Mouse (Mus musculus) midbrain, embryonic 16.5 days (tissue): ENCODE measurements at regions not wholly inside any gene's neighbourhood (a gene's known extent, or its start where the extent isn't known, plus 50 kb on each side); places are given as distances from the start of the nearest gene placed in this dataset.

ENCODE experiments used
- ATAC-seq: fragments of 200-750 bp; cut with Nextera tagmentation; 2 replicates; pipeline ENCODE4 v1.8.0; 2017; ENCODE audit warnings: moderate TSS enrichment
- H3K27ac ChIP-seq: fragments of 300-500 bp; sonication (generic); 2 replicates; pipeline ENCODE4 v1.5.1; 2014; ENCODE audit warnings: mild to moderate bottlenecking, low read length, mixed read lengths
- H3K27me3 ChIP-seq: fragments of 300-500 bp; sonication (generic); 2 replicates; pipeline ENCODE4 v1.6.1; 2014; ENCODE audit warnings: low read depth, low read length, mixed read lengths; ENCODE audit not compliant: control insufficient read depth, insufficient read depth
- H3K36me3 ChIP-seq: fragments of 300-500 bp; sonication (generic); 2 replicates; pipeline ENCODE4 v1.6.1; 2014; ENCODE audit warnings: mild to moderate bottlenecking, low read length, moderate library complexity, mixed read lengths; ENCODE audit not compliant: control insufficient read depth, insufficient read depth
- H3K4me1 ChIP-seq: fragments of 300-500 bp; sonication (generic); 2 replicates; pipeline ENCODE4 v1.6.1; 2014; ENCODE audit warnings: mild to moderate bottlenecking, low read length, mixed read lengths; ENCODE audit not compliant: control insufficient read depth, insufficient read depth
- H3K4me2 ChIP-seq: fragments of 300-500 bp; sonication (generic); 2 replicates; pipeline ENCODE4 v1.6.1; 2014; ENCODE audit warnings: mild to moderate bottlenecking, low read length, mixed read lengths
- H3K4me3 ChIP-seq: fragments of 300-500 bp; sonication (generic); 2 replicates; pipeline ENCODE4 v1.5.1; 2014; ENCODE audit warnings: low read depth, mild to moderate bottlenecking, low read length, moderate library complexity, mixed read lengths
- H3K9ac ChIP-seq: fragments of 300-500 bp; sonication (generic); 2 replicates; pipeline ENCODE4 v1.6.1; 2014; ENCODE audit warnings: low read depth, low read length, mixed read lengths
- H3K9me3 ChIP-seq: fragments of 300-500 bp; sonication (generic); replicated peaks from 2 replicates; pipeline ENCODE4 v1.6.1; 2014; ENCODE audit warnings: mild to moderate bottlenecking, low read length, mixed read lengths; ENCODE audit not compliant: control insufficient read depth, poor library complexity, severe bottlenecking
- WGBS: fragments of 180-500 bp; shearing (Covaris S2); extraction: QIAGEN DNeasy Blood & Tissue Kit; methylation state at CpG from one replicate; pipeline ENCODE4 v1.1.7; 2014; 5-methylcytosine and 5-hydroxymethylcytosine counted together

DNA sequence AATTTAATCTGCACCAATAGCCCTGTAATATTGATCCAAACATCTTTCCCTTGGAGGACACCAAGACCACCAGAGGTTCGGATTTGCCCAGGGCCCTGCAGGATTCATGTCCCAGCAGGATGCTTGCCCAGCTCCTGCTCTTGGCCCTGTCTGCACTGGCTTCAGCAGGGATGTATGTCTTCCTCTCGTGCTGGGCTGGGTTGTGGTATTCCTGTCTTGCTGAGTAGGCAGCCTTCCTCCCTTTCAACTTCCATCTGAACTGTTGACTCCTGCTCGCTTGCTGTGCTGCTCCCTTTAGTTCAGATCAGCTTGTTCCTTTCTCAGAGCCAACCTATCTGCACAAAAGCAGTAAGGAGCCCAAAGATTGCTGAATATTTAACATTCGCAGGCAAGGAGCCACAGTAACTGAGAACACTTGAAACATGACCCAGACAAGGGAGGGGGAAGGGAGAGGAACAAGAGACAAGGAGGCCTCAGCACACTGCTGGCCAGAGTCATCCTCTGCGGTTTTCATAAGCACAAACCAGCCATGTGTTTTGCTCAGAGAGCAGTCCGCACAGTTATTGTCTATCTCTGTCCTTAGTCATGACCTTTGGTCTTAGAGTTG lies 110.7 kb upstream of the Auts2 start:
- WGBS = 36% methylated on average over 6 of the region's 6 CpGs
- Histone ChIP-seq H3K4me3 (no peak overlapping the region), H3K27me3 (no peaks in the 10 kb centered on the region), H3K36me3 (no peaks in the 10 kb centered on the region), H3K27ac (no peak overlapping the region), H3K9me3 (no peaks in the 10 kb centered on the region), H3K4me2 (no peak overlapping the region), H3K4me1 (no peaks in the 10 kb centered on the region), H3K9ac (no peak overlapping the region)
- ATAC-seq = no peak

DNA sequence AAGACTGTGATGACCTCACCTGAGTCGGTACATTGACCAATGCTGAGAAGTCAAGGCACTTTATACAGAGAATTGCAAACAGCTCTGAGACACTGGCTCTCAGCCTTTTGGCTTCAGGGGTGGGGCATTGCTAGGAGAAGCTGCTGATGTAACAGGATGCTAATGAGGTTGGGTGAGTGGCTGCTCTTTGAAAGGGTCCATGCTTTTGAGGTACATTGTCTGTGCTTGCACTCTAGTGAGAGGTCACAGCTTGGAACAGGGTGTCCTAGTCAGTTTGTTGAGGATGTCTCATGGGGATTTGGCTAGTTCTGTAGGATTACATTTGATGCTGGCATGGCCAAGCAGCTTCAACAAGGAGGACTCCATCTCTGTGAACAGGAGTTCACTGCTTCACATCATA lies 109.1 kb upstream of the Auts2 start:
- no peaks in the 10 kb centered on the region for H3K36me3 ChIP-seq
- 42% methylated on average over 1 of the region's 1 CpGs for WGBS

DNA sequence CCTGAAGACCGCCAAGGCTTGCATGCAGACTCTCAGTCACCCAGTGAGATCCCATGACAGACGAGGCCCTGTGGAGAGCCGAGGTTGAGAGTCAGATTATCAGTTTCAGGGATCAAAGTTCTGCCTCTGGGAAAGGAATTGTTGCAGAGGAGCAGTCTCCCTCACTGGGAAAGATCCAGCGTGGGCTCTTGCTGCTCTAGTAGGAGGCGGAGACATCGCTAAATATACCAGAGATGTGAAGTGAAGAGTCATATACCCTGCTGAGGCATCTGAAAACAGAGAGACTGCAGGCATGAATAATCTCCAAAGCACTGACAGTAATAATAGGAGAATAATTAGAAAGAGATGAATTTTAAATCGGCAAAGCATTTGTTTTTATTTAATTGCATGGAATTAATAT lies 106.6 kb upstream of the Auts2 start:
- Histone ChIP-seq H3K4me1 (no peaks in the 10 kb centered on the region), H3K4me3 (no peak overlapping the region), H3K27me3 (peaks cover 2% of the 10 kb centered on the region; the same call in 1 of the 2 replicates), H3K9me3 (no peaks in the 10 kb centered on the region), H3K27ac (no peak overlapping the region), H3K36me3 (no peaks in the 10 kb centered on the region), H3K4me2 (no peak overlapping the region), H3K9ac (no peak overlapping the region)
- ATAC-seq = no peak
- WGBS = 50% methylated on average over 7 of the region's 7 CpGs

More for the DNA sequence above, 109.1 kb upstream of the Auts2 start:
- Histone ChIP-seq H3K4me3 (no peak overlapping the region), H3K4me1 (no peaks in the 10 kb centered on the region), H3K9ac (no peak overlapping the region), H3K27me3 (no peaks in the 10 kb centered on the region), H3K4me2 (no peak overlapping the region), H3K27ac (no peak overlapping the region), H3K9me3 (no peaks in the 10 kb centered on the region)
- ATAC-seq = no peak

DNA sequence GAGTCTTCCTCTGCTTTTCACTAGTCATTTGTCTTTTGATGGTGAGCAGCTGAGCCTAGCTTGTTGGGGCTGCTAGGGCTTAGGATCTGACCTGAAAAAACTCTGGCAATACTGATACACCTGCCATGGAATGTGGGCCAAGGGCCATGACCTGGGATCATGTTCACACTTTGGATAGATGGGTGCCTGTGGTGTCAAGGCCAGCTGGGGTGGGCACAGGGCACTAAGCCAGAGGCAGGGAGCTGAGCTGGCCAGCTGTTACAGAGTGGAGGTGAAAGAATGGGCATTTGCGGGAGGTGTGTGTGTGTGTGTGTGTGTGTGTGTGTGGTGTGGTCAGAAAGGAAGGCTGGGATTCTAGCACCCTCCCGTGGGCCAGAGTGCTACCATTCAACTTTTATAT lies 105.6 kb upstream of the Auts2 start:
- no peak overlapping the region for H3K9ac ChIP-seq
- no peak overlapping the region for H3K4me3 ChIP-seq
- no peak for ATAC-seq
- 79% methylated on average over 2 of the region's 2 CpGs for WGBS
- no peak overlapping the region for H3K27ac ChIP-seq
- H3K9me3 ChIP-seq = no peaks in the 10 kb centered on the region
- peaks cover 2% of the 10 kb centered on the region; the same call in 1 of the 2 replicates for H3K27me3 ChIP-seq
- no peak overlapping the region for H3K4me2 ChIP-seq
- no peaks in the 10 kb centered on the region for H3K4me1 ChIP-seq
- no peaks in the 10 kb centered on the region for H3K36me3 ChIP-seq

DNA sequence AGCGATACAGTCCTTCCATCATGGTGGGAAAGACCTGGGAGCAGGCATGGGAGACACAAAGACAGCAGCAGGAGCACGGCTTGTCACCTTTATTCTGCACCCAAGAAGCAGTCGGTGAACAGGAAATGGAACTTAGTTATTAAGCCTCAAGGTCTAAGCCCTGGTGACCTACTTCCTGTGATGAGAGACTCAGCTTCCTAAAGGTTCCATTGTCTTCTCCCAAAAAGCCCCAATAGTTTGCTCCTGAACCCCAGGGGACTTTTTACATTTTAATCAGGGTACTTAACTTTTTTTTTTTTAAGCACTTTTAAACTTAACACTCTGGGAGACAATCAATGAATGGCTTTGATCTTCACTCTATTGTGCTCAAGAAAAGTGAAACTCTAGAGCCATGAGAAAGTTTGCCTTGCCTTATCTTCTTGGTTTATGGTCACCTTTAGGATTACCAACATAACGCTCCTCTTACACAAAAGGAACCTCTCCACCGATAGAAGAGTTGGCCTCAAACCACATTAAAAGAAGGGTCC lies 101.6 kb upstream of the Auts2 start:
- H3K4me1 ChIP-seq = no peaks in the 10 kb centered on the region
- ATAC-seq = no peak
- H3K9ac ChIP-seq = no peak overlapping the region
- H3K9me3 ChIP-seq = no peaks in the 10 kb centered on the region
- peaks cover 2% of the 10 kb centered on the region; the same call in 1 of the 2 replicates for H3K27me3 ChIP-seq
- no peak overlapping the region for H3K4me3 ChIP-seq
- no peak overlapping the region for H3K4me2 ChIP-seq
- no peaks in the 10 kb centered on the region for H3K36me3 ChIP-seq
- H3K27ac ChIP-seq = no peak overlapping the region
- 59% methylated on average over 5 of the region's 5 CpGs for WGBS

DNA sequence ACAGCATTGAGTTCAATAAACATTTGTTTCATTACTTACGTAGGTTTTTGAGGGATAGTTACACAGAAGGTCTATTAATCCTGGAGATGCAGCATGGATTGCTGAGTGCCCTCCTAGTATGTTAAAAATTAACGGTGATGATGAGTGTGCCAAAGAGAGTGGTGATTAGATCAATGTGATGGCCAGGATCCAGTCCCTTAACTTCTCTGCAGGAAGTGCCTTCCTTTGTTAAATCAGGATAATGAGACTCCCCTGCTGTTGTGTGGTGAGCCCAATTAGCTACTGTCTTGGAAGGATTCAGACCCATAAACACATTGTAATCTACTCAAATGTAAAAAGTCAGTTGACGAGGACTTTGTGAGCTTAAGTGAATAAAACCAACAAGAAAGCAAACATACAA lies 100.1 kb upstream of the Auts2 start:
- Histone ChIP-seq H3K4me3 (no peak overlapping the region), H3K9me3 (no peaks in the 10 kb centered on the region), H3K36me3 (no peaks in the 10 kb centered on the region), H3K9ac (no peak overlapping the region), H3K4me2 (no peak overlapping the region), H3K27ac (no peak overlapping the region), H3K27me3 (peaks cover 2% of the 10 kb centered on the region; the same call in 1 of the 2 replicates), H3K4me1 (no peaks in the 10 kb centered on the region)
- no peak for ATAC-seq
- WGBS = 65% methylated on average over 3 of the region's 3 CpGs

DNA sequence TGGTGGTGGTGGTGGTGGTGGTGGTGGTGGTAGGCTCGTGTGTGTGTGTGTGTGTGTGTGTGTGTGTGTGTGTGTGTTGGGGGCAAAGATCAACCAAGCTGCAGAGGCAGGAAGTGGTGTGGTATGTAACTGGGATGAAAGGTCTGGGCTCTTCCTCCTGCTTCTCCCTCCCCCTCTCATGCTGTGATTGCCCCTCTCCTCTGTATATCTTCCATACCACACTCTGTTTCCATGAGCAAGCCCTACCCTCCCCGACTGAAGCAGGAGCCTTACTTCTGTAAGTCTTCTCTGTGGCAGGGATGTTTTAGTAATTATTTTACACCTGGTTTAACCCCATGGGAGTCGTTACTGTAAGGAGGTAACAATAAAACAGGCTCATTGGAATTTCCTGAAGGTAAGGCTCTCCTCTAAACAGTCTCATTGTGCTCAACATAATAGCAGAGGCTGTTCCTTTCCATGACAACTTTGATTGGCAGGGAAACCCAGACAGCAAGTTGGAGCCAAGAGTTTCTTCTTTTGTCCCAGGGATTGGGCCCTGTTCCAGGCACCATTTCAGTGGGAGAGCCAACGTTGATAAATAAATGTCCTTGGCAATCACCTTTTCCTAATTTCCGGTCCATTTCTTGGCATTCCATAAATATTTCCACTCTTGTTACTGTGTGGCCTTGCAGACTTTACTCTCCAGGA lies 90.2 kb upstream of the Auts2 start:
- H3K27me3 ChIP-seq = no peaks in the 10 kb centered on the region
- H3K9ac ChIP-seq = no peak overlapping the region
- H3K4me1 ChIP-seq = no peaks in the 10 kb centered on the region
- no peaks in the 10 kb centered on the region for H3K9me3 ChIP-seq
- no peak overlapping the region for H3K4me3 ChIP-seq
- H3K27ac ChIP-seq = no peak overlapping the region
- WGBS = 53% methylated on average over 5 of the region's 5 CpGs
- ATAC-seq = no peak
- H3K4me2 ChIP-seq = no peak overlapping the region
- no peaks in the 10 kb centered on the region for H3K36me3 ChIP-seq

DNA sequence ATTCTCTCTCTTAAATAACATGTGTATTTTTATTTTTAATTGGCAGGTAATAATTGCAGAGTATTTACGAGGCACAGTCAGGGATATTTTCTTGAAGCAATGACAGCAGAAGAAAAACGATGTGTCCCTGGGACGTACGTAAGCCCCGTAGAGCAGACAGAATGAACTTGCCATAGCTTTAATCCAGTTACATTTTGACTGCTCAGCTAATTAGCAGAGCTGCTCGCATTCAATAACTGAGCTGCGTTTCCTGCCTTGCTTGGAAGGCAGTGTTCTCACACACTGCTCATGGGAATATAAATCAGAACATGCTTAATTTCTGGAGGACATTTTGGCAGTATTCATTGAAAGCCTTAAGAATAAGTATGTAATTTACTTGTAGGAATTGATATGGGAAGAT lies 78.6 kb upstream of the Auts2 start:
- 31% methylated on average over 7 of the region's 7 CpGs for WGBS

DNA sequence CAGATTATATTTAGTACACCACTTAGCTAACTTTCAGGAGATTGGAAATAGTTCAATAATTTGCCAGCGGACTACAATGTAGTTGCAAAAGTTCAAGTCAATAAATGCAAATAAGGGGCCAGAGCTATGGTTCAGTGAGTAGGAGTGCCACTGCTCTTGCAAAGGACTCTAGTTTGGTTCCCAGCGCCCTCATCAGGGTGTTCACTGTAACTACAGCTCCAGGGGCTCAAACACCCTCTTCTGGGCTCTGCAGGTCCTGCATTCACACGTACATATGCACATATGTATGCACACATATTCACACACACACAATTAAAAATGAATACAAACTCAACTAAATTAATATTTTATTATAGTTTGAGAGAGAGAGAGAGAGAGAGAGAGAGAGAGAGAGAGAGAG lies 74.1 kb upstream of the Auts2 start:
- H3K4me3 ChIP-seq = no peak overlapping the region
- H3K9me3 ChIP-seq = peaks cover 3% of the 10 kb centered on the region; the same call in 1 of the 2 replicates
- H3K27me3 ChIP-seq = no peaks in the 10 kb centered on the region
- no peak overlapping the region for H3K9ac ChIP-seq
- no peaks in the 10 kb centered on the region for H3K36me3 ChIP-seq
- no peak overlapping the region for H3K27ac ChIP-seq
- no peak for ATAC-seq
- 66% methylated on average over 3 of the region's 3 CpGs for WGBS
- H3K4me1 ChIP-seq = no peaks in the 10 kb centered on the region
- no peak overlapping the region for H3K4me2 ChIP-seq

More for the DNA sequence above, 78.6 kb upstream of the Auts2 start:
- ATAC-seq = no peak
- H3K9me3 ChIP-seq = peaks cover 2% of the 10 kb centered on the region; the same call in 1 of the 2 replicates
- H3K27ac ChIP-seq = no peak overlapping the region
- H3K27me3 ChIP-seq = no peaks in the 10 kb centered on the region
- no peaks in the 10 kb centered on the region for H3K36me3 ChIP-seq
- H3K4me3 ChIP-seq = no peak overlapping the region
- H3K4me1 ChIP-seq = no peaks in the 10 kb centered on the region
- H3K9ac ChIP-seq = no peak overlapping the region
- H3K4me2 ChIP-seq = no peak overlapping the region
